Mouse (Mus musculus): ENCODE results near the gene Galk2. TPM values are rescaled to one million over a fixed set of nuclear protein-coding genes. Genes with fewer than 3 reads are reported as not detected.

The Galk2 gene
- polyA plus RNA-seq, 1 experiment from 2014 or later = 9.5 TPM

DNA sequence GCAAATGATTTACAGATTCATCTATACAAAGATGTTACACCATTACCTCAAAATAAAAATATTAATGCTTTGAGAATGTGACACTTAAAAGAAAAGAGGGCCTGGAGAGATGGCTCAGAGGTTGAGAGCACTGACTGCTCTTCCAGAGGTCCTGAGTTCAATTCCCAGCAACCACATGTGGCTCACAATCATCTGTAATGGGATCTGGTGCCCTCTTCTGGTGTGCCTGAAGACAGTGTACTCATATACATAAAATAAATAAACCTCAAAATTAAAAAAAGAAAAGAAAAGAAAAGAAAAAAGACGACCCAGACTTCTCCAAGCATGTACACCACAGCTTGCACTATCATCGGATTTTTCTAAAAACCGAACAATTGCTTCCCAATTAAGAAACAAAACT lies 1.2 kb upstream of the Galk2 start:
- WGBS (ENCODE audit: insufficient replicate concordance) = 26% methylated on average over 3 of the region's 3 CpGs
- H3K9ac ChIP-seq = peak overlapping the region; percentile 99; the same call in 1 of the 2 replicates
- no peak overlapping the region for H3K27ac ChIP-seq (replicated peaks)
- H3K4me1 ChIP-seq (replicated peaks) = peaks cover 28% of the 10 kb centered on the region
- H3K36me3 ChIP-seq (replicated peaks) = no peaks in the 10 kb centered on the region
- peak overlapping the region; percentile 99 for H3K4me3 ChIP-seq (replicated peaks)
- H3K9me3 ChIP-seq (replicated peaks) = no peaks in the 10 kb centered on the region
- H3K27me3 ChIP-seq = no peaks in the 10 kb centered on the region
- no peak for ATAC-seq (ENCODE audit: insufficient read depth)
- H3K4me2 ChIP-seq = peak overlapping the region; percentile 73

DNA sequence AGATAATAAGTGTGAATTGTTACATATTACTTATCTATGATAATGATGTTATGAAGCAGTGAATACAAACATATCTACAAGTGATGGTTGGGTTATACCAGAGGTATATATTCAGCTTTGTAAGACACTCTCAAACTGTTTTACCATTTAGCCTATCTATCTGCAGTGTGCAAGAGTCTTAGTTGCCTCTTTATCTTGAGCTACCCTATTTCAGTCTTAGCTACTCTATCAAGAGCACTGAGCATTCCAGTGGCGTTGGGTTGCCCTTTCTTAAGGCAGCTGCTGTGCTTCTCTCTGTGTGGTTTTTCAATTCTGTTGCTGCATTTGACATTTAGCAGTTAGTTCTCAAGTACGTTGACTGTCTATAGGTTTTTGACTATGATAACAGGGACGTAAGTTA lies 4.9 kb downstream of the Galk2 start:
- Histone ChIP-seq H3K4me2 (peak overlapping the region; percentile 44), H3K9ac (no peak overlapping the region), H3K27ac (replicated peaks) (peak overlapping the region; percentile 78), H3K27me3 (no peaks in the 10 kb centered on the region), H3K9me3 (replicated peaks) (no peaks in the 10 kb centered on the region), H3K4me1 (replicated peaks) (peaks cover 41% of the 10 kb centered on the region), H3K36me3 (replicated peaks) (no peaks in the 10 kb centered on the region), H3K4me3 (replicated peaks) (no peak overlapping the region)
- ATAC-seq (ENCODE audit: insufficient read depth) = peak; percentile 19; the same call in 1 of the 2 replicates
- 48% methylated on average over 3 of the region's 3 CpGs for WGBS (ENCODE audit: insufficient replicate concordance)

DNA sequence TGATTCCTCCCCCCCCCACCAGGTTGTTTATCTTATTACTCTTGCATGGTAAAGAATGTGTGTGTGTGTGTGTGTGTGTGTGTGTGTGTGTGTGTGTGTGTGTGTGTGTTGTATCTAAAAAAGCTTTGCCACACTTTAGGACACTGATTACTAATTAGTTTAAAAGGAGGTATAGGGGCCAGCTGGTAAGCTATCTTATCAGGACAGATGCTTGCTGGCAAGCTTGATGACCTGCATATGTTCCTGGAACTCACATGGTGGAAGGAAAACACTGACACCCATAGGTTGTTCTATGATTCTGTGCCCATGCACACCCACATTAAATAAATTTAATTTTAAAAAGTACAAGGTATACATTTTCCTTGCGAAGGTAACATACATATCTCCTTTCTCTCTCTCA lies 5.6 kb downstream of the Galk2 start:
- H3K9me3 ChIP-seq (replicated peaks) = no peaks in the 10 kb centered on the region
- H3K4me1 ChIP-seq (replicated peaks) = peaks cover 41% of the 10 kb centered on the region
- H3K27ac ChIP-seq (replicated peaks) = peak overlapping the region; percentile 78
- no peaks in the 10 kb centered on the region for H3K27me3 ChIP-seq
- ATAC-seq (ENCODE audit: insufficient read depth) = peak; percentile 82
- H3K4me3 ChIP-seq (replicated peaks) = no peak overlapping the region
- 0 out of 2 replicates have a peak overlapping the region, but pooled peaks have one; percentile 21 for H3K9ac ChIP-seq
- no peaks in the 10 kb centered on the region for H3K36me3 ChIP-seq (replicated peaks)
- H3K4me2 ChIP-seq = peak overlapping the region; percentile 44
- WGBS (ENCODE audit: insufficient replicate concordance) = 56% methylated on average over 1 of the region's 1 CpGs

DNA sequence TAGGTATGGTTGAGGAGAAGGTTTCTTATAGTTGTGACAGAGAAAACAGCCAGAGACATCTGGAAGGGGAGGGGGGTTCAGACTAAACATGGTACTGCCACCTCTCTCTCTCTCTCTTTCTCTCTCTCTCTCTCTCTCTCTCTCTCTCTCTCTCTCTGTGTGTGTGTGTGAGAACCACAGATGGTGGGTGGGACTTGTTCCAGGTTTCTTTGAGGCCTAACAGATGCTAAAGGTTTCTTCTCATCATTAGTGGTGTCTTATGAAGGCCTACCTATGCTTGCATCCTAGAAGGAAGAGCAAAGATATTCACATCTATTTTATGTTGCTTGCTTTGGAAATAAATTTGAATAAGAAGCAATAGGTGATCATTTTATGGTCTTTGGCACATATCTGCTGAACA lies 6.7 kb downstream of the Galk2 start:
- no peaks in the 10 kb centered on the region for H3K27me3 ChIP-seq
- H3K36me3 ChIP-seq (replicated peaks) = no peaks in the 10 kb centered on the region
- no peak overlapping the region; the same call in 1 of the 2 replicates for H3K9ac ChIP-seq
- H3K4me1 ChIP-seq (replicated peaks) = peaks cover 39% of the 10 kb centered on the region
- no peak for ATAC-seq (ENCODE audit: insufficient read depth)
- peak overlapping the region; percentile 78 for H3K4me2 ChIP-seq
- no peaks in the 10 kb centered on the region for H3K9me3 ChIP-seq (replicated peaks)
- peak overlapping the region; percentile 63; the same call in 1 of the 2 replicates for H3K4me3 ChIP-seq (replicated peaks)
- H3K27ac ChIP-seq (replicated peaks) = peak overlapping the region; percentile 62

DNA sequence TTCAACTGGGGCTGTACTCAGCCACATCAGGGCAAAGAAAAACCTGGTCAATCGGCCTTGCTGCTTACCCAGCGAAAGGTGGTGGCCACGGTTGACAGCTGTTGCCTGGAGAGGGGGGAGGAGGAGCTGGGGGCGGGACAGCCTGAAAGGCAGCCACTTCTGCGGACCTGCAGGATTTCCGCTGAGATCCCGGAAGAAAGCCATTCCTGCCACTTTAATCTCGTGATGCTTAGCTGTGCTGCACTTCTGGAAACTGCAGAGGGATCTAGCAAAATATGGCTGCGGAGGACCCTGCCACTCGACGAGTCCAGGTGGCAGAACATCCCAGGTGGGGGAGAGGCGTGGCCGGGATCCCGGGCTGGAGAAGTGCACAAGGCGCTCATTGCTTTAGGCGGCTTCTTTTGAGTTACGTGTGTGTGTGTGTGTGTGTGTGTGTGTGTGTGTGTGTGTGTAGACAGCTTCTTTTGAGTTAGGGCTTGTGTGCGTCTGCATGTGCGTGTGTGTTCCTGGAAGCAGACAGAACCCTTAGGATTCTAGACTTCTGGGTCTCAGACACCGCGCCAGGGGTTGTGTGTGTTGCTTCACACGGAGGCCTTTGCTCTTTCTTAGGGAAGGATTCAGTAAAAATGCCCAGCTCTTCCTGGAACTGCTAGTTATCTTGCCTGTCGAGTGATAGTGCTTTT lies 7.3 kb downstream of the Galk2 start:
- H3K9me3 ChIP-seq (replicated peaks) = no peaks in the 10 kb centered on the region
- no peaks in the 10 kb centered on the region for H3K27me3 ChIP-seq

DNA sequence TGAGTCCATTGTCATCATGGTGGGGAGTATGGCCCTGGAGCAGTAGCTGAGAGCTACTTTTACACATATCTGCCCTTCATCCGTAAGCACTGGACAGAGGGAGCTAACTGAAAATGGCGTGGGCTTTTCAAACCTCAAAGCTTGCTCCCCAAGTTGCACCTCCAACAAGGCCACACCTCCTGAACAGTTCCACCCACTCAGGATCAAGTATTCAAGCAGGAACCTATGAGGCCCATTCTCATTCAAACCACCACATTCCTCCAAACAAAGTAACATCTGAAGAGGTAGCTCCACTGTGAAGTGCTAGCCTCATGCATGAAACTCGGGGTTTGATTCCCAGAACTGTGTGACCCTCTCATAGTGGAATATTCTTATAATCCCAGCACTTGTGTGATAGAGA lies 9.4 kb downstream of the Galk2 start:
- H3K4me3 ChIP-seq (replicated peaks) = no peak overlapping the region
- H3K4me1 ChIP-seq (replicated peaks) = peaks cover 36% of the 10 kb centered on the region
- H3K4me2 ChIP-seq = no peak overlapping the region
- no peaks in the 10 kb centered on the region for H3K27me3 ChIP-seq
- H3K27ac ChIP-seq (replicated peaks) = no peak overlapping the region
- no peaks in the 10 kb centered on the region for H3K36me3 ChIP-seq (replicated peaks)
- no peaks in the 10 kb centered on the region for H3K9me3 ChIP-seq (replicated peaks)
- ATAC-seq (ENCODE audit: insufficient read depth) = no peak
- WGBS (ENCODE audit: insufficient replicate concordance) = 71% methylated on average over 3 of the region's 3 CpGs
- H3K9ac ChIP-seq = no peak overlapping the region

More for the DNA sequence above, 7.3 kb downstream of the Galk2 start:
- Histone ChIP-seq H3K4me2 (peak overlapping the region; percentile 78), H3K4me3 (replicated peaks) (peak overlapping the region; percentile 63), H3K4me1 (replicated peaks) (peaks cover 39% of the 10 kb centered on the region), H3K9ac (peak overlapping the region; percentile 42), H3K27ac (replicated peaks) (no peak overlapping the region), H3K36me3 (replicated peaks) (no peaks in the 10 kb centered on the region)
- 1% methylated on average over 23 of the region's 23 CpGs for WGBS (ENCODE audit: insufficient replicate concordance)
- ATAC-seq (ENCODE audit: insufficient read depth) = peak; percentile 50

DNA sequence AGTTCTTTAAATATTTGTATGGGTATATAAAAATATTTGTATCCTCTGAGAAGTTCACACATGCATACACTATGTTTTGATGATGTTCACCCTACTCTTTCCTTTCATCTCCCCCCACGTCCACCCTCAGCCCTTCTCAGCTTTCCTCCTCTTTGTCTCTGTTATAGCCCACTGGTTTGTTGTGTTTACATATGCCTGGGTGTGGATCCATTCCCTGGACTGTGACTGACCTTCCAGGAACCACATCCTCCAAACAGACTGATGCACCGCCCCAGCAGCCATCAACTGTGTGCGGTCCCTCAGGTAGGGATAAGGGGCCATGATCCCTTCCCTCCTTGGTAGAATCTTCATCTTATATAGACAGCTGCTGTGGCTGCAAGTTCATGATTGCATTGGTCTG lies 11.2 kb downstream of the Galk2 start:
- no peak overlapping the region for H3K4me3 ChIP-seq (replicated peaks)
- peaks cover 19% of the 10 kb centered on the region for H3K4me1 ChIP-seq (replicated peaks)
- no peak overlapping the region for H3K9ac ChIP-seq
- no peak overlapping the region for H3K27ac ChIP-seq (replicated peaks)
- 74% methylated on average over 3 of the region's 3 CpGs for WGBS (ENCODE audit: insufficient replicate concordance)
- H3K9me3 ChIP-seq (replicated peaks) = no peaks in the 10 kb centered on the region
- no peaks in the 10 kb centered on the region for H3K27me3 ChIP-seq
- H3K4me2 ChIP-seq = no peak overlapping the region
- H3K36me3 ChIP-seq (replicated peaks) = no peaks in the 10 kb centered on the region
- ATAC-seq (ENCODE audit: insufficient read depth) = no peak

DNA sequence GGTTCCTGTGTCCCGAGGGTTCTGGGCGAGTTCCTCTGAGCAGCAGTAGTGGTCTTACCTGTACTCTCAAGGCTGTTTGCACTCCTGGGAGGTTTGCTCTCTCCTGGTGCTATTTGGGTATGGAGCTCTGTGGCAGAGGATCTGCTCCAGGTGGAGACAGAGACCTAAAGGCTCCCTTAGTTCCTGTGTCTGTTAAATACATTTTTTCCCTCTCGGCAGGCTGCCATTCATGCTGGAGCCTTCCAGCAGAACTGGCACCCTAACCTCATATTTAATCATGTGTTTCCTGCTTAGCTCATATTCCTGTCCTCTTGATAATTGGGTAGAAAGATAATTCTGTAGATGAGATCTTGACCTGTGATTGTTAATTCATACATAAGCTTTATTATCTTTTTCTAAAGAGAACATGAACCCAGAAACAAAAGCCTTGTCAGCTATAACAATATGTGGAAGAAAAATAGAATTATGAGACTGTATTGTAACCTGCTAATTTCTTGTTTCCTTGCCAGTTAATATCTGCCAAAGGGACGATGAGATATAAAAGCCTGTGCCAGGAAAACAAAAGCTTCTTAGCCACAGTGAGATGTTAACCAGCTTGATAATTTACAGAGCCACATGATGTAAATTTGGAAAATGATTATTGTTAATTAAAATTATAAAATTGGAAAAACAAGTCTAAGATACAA lies 27.1 kb downstream of the Galk2 start:
- 67% methylated on average over 4 of the region's 4 CpGs for WGBS (ENCODE audit: insufficient replicate concordance)
- Histone ChIP-seq H3K4me3 (replicated peaks) (no peak overlapping the region), H3K36me3 (replicated peaks) (no peaks in the 10 kb centered on the region), H3K4me2 (no peak overlapping the region), H3K4me1 (replicated peaks) (no peaks in the 10 kb centered on the region), H3K9me3 (replicated peaks) (no peaks in the 10 kb centered on the region), H3K9ac (no peak overlapping the region), H3K27me3 (no peaks in the 10 kb centered on the region), H3K27ac (replicated peaks) (no peak overlapping the region)
- no peak for ATAC-seq (ENCODE audit: insufficient read depth)

DNA sequence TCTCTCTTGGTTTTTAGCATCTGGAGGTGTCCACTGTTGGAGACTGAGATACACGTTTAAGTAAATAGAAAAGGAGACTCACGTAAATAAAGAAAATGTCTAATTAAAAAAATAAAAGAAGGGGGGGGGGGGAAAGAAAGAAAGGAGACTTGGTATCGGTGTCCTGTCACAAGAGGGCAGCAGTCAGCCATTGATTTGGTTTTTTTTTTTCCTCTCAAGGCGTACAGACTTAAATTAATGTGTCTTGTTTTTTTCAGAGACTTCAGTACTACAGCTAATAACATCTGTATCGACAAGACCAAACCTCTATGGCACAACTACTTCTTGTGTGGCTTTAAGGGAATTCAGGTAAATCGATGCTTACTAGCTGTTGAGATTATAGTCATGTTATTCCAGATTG lies 34.2 kb downstream of the Galk2 start:
- Histone ChIP-seq H3K9me3 (replicated peaks) (no peaks in the 10 kb centered on the region), H3K4me3 (replicated peaks) (no peak overlapping the region), H3K27ac (replicated peaks) (no peak overlapping the region), H3K36me3 (replicated peaks) (no peaks in the 10 kb centered on the region), H3K4me2 (no peak overlapping the region), H3K9ac (no peak overlapping the region), H3K4me1 (replicated peaks) (no peaks in the 10 kb centered on the region), H3K27me3 (no peaks in the 10 kb centered on the region)
- no peak for ATAC-seq (ENCODE audit: insufficient read depth)
- 35% methylated on average over 6 of the region's 6 CpGs for WGBS (ENCODE audit: insufficient replicate concordance)

DNA sequence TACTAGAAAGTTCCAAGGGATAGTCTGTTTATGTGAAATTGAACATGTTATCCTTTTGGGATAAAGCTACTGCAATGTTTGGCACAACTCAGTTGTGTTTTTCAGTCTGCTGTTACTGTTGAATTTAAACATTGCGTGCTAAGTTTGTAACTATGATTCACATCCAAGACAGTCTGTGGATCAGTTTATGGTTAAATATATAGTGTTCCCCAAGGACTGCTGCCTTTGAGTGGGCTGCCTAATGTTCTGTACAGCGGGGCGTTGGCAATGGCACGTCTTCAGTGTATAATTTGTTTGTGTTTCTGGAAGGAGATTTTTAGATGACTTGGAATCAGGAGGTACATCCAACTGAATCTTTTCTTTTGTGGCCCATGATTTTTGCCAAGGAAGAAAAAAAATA lies 36.2 kb downstream of the Galk2 start:
- Histone ChIP-seq H3K36me3 (replicated peaks) (no peaks in the 10 kb centered on the region), H3K4me2 (no peak overlapping the region), H3K9me3 (replicated peaks) (no peaks in the 10 kb centered on the region), H3K4me3 (replicated peaks) (no peak overlapping the region), H3K9ac (no peak overlapping the region), H3K4me1 (replicated peaks) (peaks cover 2% of the 10 kb centered on the region), H3K27me3 (no peaks in the 10 kb centered on the region), H3K27ac (replicated peaks) (no peak overlapping the region)
- WGBS (ENCODE audit: insufficient replicate concordance) = 80% methylated on average over 4 of the region's 4 CpGs
- ATAC-seq (ENCODE audit: insufficient read depth) = no peak

DNA sequence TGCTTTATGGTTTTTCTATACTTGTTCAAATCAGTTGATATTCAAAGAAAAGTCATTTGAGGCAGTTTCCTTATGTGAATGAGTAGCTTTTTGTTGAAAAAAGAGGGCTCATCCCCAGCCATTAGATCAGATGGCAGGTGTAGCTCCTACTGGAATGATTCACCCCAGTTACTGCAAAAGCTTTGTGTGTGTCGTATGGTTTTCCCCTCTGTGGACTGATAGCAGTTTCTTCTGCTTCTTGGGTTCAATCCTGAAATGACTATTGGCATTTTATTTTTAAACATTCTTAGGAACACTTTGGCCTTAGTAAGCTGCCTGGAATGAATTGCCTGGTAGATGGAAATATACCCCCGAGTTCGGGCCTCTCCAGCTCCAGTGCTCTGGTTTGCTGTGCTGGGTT lies 37.4 kb downstream of the Galk2 start:
- ATAC-seq (ENCODE audit: insufficient read depth) = no peak

More for the DNA sequence above, 37.4 kb downstream of the Galk2 start:
- no peak overlapping the region for H3K4me3 ChIP-seq (replicated peaks)
- H3K27me3 ChIP-seq = no peaks in the 10 kb centered on the region
- no peaks in the 10 kb centered on the region for H3K36me3 ChIP-seq (replicated peaks)
- no peak overlapping the region for H3K4me2 ChIP-seq
- peaks cover 15% of the 10 kb centered on the region for H3K4me1 ChIP-seq (replicated peaks)
- WGBS (ENCODE audit: insufficient replicate concordance) = 74% methylated on average over 3 of the region's 3 CpGs
- no peak overlapping the region for H3K27ac ChIP-seq (replicated peaks)
- H3K9ac ChIP-seq = no peak overlapping the region
- no peaks in the 10 kb centered on the region for H3K9me3 ChIP-seq (replicated peaks)
